ENCODE assay signal across 8 mouse cellular contexts in the genomic region with DNA sequence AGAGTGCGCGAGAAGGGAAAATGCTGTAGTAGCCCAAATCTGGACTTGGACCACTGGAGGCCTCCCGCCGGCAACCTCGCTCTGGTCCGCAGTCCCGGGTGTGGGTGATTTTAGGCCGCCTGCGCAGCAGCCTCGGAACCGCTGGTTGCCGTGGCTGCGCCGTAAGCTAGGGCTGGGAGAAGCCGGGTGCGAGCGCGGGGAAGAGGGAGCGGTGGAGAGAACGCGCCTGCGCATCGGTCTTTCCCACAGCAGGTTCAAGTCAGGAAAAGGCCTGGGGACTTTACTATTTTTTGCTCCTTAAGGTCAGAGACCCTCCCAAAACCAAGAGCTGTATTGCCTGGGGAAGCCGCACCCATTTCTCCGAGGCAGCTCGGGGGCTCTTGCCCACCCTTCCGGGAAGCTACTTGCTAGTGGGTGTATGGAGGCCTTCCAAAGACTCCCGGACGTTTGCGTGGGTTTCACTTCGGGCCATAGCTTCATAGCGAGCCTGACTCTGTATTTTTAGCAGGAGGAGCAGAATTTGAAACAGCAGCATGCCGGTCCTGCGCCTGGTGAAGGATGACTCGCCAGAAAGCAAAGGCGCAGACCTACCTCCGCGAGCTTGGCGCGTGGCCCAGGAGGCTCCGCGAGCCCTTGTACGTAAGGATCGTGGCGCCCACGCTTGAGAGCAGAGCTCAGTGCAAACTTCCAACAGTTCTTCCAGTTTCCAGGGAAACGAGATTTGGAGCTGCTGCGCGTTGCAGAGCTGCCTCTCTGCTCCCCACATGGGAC. TPM values are rescaled to one million over a fixed set of nuclear protein-coding genes. Genes with fewer than 3 reads are reported as not detected.
A peak's percentile ranks its signal among the peaks of the same experiment; 100 is the strongest.
DNase-seq lines count a peak whose midpoint lies in the region; ATAC-seq and TF ChIP-seq lines count a peak whose summit lies in the region.

No protein-coding gene starts in this region.

- peaks cover 16% of the 10 kb centered on the region; the same call in 1 of the 2 replicates for H3K4me1 ChIP-seq in heart, embryonic 11.5 days (ENCODE audit: control insufficient read depth, insufficient read depth, low read length)
- peaks cover 29% of the 10 kb centered on the region for H3K4me1 ChIP-seq in kidney, postnatal 0 days (replicated peaks; ENCODE audit: insufficient read depth, low read length)
- peaks cover 33% of the 10 kb centered on the region for H3K4me1 ChIP-seq in limb, embryonic 15.5 days
- peaks cover 28% of the 10 kb centered on the region for H3K4me1 ChIP-seq in midbrain, embryonic 16.5 days (ENCODE audit: control insufficient read depth, insufficient read depth, low read length)

- TF ChIP-seq CTCF in kidney, postnatal 0 days (IDR thresholded peaks at IDR 0.05; ENCODE audit: low read depth): no peak

- WGBS in heart, embryonic 11.5 days (ENCODE audit: insufficient replicate concordance): 1% methylated on average over 49 of the region's 49 CpGs
- under 1% methylated on average over 49 of the region's 49 CpGs for WGBS in kidney, postnatal 0 days
- WGBS in limb, embryonic 15.5 days: under 1% methylated on average over 49 of the region's 49 CpGs
- WGBS in midbrain, embryonic 16.5 days: under 1% methylated on average over 49 of the region's 49 CpGs

- peak overlapping the region; percentile 52 for H3K4me3 ChIP-seq in heart, embryonic 11.5 days (ENCODE audit: low read depth, low read length)
- peak overlapping the region; percentile 27 for H3K4me3 ChIP-seq in kidney, postnatal 0 days (replicated peaks; ENCODE audit: low read depth, low read length)
- peak overlapping the region; percentile 55 for H3K4me3 ChIP-seq in limb, embryonic 15.5 days
- peak overlapping the region; percentile 81 for H3K4me3 ChIP-seq in midbrain, embryonic 16.5 days (ENCODE audit: low read depth, low read length)

- ATAC-seq in heart, embryonic 11.5 days (replicated peaks; ENCODE audit: insufficient number of reproducible peaks, low FRiP score, low TSS enrichment): no peak
- no peak for ATAC-seq in kidney, postnatal 0 days (replicated peaks; ENCODE audit: low FRiP score, low read depth)
- ATAC-seq in limb, embryonic 15.5 days (ENCODE audit: insufficient number of reproducible peaks, low FRiP score, low TSS enrichment, low read depth): no peak
- peak; percentile 61 for ATAC-seq in midbrain, embryonic 16.5 days

- peaks cover 81% of the 10 kb centered on the region for H3K27me3 ChIP-seq in heart, embryonic 11.5 days (ENCODE audit: control insufficient read depth, insufficient read depth, low read length)
- H3K27me3 ChIP-seq in kidney, postnatal 0 days (ENCODE audit: insufficient read depth, low read length): peaks cover 76% of the 10 kb centered on the region
- peaks cover 93% of the 10 kb centered on the region for H3K27me3 ChIP-seq in limb, embryonic 15.5 days
- H3K27me3 ChIP-seq in midbrain, embryonic 16.5 days (ENCODE audit: control insufficient read depth, insufficient read depth, low read depth, low read length): peaks cover 52% of the 10 kb centered on the region

- H3K27ac ChIP-seq in heart, embryonic 11.5 days (ENCODE audit: low read depth, low read length): no peak overlapping the region
- no peak overlapping the region for H3K27ac ChIP-seq in kidney, postnatal 0 days
- no peak overlapping the region for H3K27ac ChIP-seq in limb, embryonic 15.5 days
- no peak overlapping the region for H3K27ac ChIP-seq in midbrain, embryonic 16.5 days (ENCODE audit: low read length)

- H3K9ac ChIP-seq in heart, embryonic 11.5 days (ENCODE audit: low read depth, low read length): 0 out of 2 replicates have a peak overlapping the region, but pooled peaks have one; percentile 10
- no peak overlapping the region for H3K9ac ChIP-seq in kidney, postnatal 0 days (ENCODE audit: low read depth, low read length)
- H3K9ac ChIP-seq in limb, embryonic 15.5 days: no peak overlapping the region
- peak overlapping the region; percentile 89 for H3K9ac ChIP-seq in midbrain, embryonic 16.5 days (ENCODE audit: low read depth, low read length)

- peak; percentile 1 for DNase-seq in thymus, postnatal 25 days
- no peak for DNase-seq in thymus, adult 18-20 months
- DNase-seq in embryo, embryonic 9.5 days (ENCODE audit: extremely low spot score): peak; percentile 36
- DNase-seq in kidney, postnatal 0 days (ENCODE audit: low spot score): peak; percentile 3
- DNase-seq in testis, postnatal 10 days (ENCODE audit: low spot score): peak; percentile 64

- H3K4me2 ChIP-seq in heart, embryonic 11.5 days: peak overlapping the region; percentile 80
- peak overlapping the region; percentile 53 for H3K4me2 ChIP-seq in kidney, postnatal 0 days (ENCODE audit: low read length)
- H3K4me2 ChIP-seq in limb, embryonic 15.5 days: peak overlapping the region; percentile 84
- H3K4me2 ChIP-seq in midbrain, embryonic 16.5 days (ENCODE audit: low read length): peak overlapping the region; percentile 82

- H3K9me3 ChIP-seq in heart, embryonic 11.5 days (replicated peaks; ENCODE audit: control insufficient read depth, low read length): no peaks in the 10 kb centered on the region
- no peaks in the 10 kb centered on the region for H3K9me3 ChIP-seq in kidney, postnatal 0 days (replicated peaks; ENCODE audit: low read length)
- no peaks in the 10 kb centered on the region for H3K9me3 ChIP-seq in limb, embryonic 15.5 days
- no peaks in the 10 kb centered on the region for H3K9me3 ChIP-seq in midbrain, embryonic 16.5 days (replicated peaks; ENCODE audit: control insufficient read depth, low read length, poor library complexity, severe bottlenecking)

- no peaks in the 10 kb centered on the region for H3K36me3 ChIP-seq in heart, embryonic 11.5 days (ENCODE audit: control insufficient read depth, insufficient read depth, low read length)
- no peaks in the 10 kb centered on the region for H3K36me3 ChIP-seq in kidney, postnatal 0 days (ENCODE audit: insufficient read depth, low read length)
- no peaks in the 10 kb centered on the region for H3K36me3 ChIP-seq in limb, embryonic 15.5 days
- no peaks in the 10 kb centered on the region for H3K36me3 ChIP-seq in midbrain, embryonic 16.5 days (ENCODE audit: control insufficient read depth, insufficient read depth, low read length)

RNA-seq across cellular contexts. Expression of gene Gm42517, which starts 1.3 kb away (rescaled TPM):
- 0.16 TPM in 1 of 2 replicates, not detected in the other for polyA plus RNA-seq in heart, embryonic 11.5 days (2014; fragmentation: Nextera tagmentation; extraction: Ambion mirVana)
- polyA plus RNA-seq in kidney, postnatal 0 days (2015; fragmentation: Nextera tagmentation; extraction: Ambion mirVana): 0.09 and 0.11 TPM in 2 replicates
- polyA plus RNA-seq in limb, embryonic 15.5 days (2015; fragmentation: Nextera tagmentation; extraction: Ambion mirVana): 0.15 TPM in 2 replicates
- 2.2 and 2.6 TPM in 2 replicates for polyA plus RNA-seq in midbrain, embryonic 16.5 days (2015; fragmentation: Nextera tagmentation; extraction: Ambion mirVana)

RNA-seq across cellular contexts. Expression of gene Pde6b, which starts 19.2 kb away (rescaled TPM):
- polyA plus RNA-seq in heart, embryonic 11.5 days (2014; fragmentation: Nextera tagmentation; extraction: Ambion mirVana): 0.30 TPM in 1 of 2 replicates, not detected in the other
- polyA plus RNA-seq in kidney, postnatal 0 days (2015; fragmentation: Nextera tagmentation; extraction: Ambion mirVana): 0.22 TPM in 2 replicates
- polyA plus RNA-seq in limb, embryonic 15.5 days (2015; fragmentation: Nextera tagmentation; extraction: Ambion mirVana): 0.22 and 0.27 TPM in 2 replicates
- polyA plus RNA-seq in midbrain, embryonic 16.5 days (2015; fragmentation: Nextera tagmentation; extraction: Ambion mirVana): 0.30 and 0.57 TPM in 2 replicates

RNA-seq across cellular contexts. Expression of gene Pigg, which starts 56.6 kb away (rescaled TPM):
- 3.4 and 3.7 TPM in 2 replicates for polyA plus RNA-seq in heart, embryonic 11.5 days (2014; fragmentation: Nextera tagmentation; extraction: Ambion mirVana)
- polyA plus RNA-seq in kidney, postnatal 0 days (2015; fragmentation: Nextera tagmentation; extraction: Ambion mirVana): 4.3 and 5.9 TPM in 2 replicates
- 6.7 and 7.0 TPM in 2 replicates for polyA plus RNA-seq in limb, embryonic 15.5 days (2015; fragmentation: Nextera tagmentation; extraction: Ambion mirVana)
- polyA plus RNA-seq in midbrain, embryonic 16.5 days (2015; fragmentation: Nextera tagmentation; extraction: Ambion mirVana): 5.5 and 6.6 TPM in 2 replicates

Comparison
In these comparisons a context has a peak if more than half of its experiments do, and no peak if none do; other contexts are left out.
1. DNase-seq: peak in thymus, postnatal 25 days (single experiment), embryo, embryonic 9.5 days (single experiment), kidney, postnatal 0 days (single experiment) and testis, postnatal 10 days (single experiment); none in thymus, adult 18-20 months (0 of 2).
2. H3K4me3 ChIP-seq: peak in every context shown above with its lines; median percentile 81 in midbrain, embryonic 16.5 days; 55 in limb, embryonic 15.5 days; 52 in heart, embryonic 11.5 days; 27 in kidney, postnatal 0 days.
3. H3K9ac ChIP-seq: peak in heart, embryonic 11.5 days (single experiment) and midbrain, embryonic 16.5 days (single experiment); none in kidney, postnatal 0 days (single experiment) and limb, embryonic 15.5 days (single experiment).
4. Peak in every context shown above with its lines, with median percentiles within 50 percentile points of each other: H3K4me2 ChIP-seq.